ENCODE assay signal across 27 mouse cellular contexts in genomic region chr2:97581132-97581531, GRCm38 (mm10).
DNase-seq lines count a peak whose midpoint lies in the region; ATAC-seq and TF ChIP-seq lines count a peak whose summit lies in the region.
"Had no signal": no experiment of that assay in that cellular context is flagged by ENCODE, and none has a peak within 500 bp of the region (broad histone marks: within the 10 kb centered on the region; RNA-seq: fewer than 3 reads in every experiment).

No protein-coding gene starts in this region.

- H3K9me3 ChIP-seq in embryonic facial prominence, embryonic 14.5 days (ENCODE audit: control insufficient read depth, low read length) = no peaks in the 10 kb centered on the region
- no peaks in the 10 kb centered on the region for H3K9me3 ChIP-seq in embryonic facial prominence, embryonic 10.5 days
- H3K9me3 ChIP-seq: embryonic facial prominence, embryonic 12.5 days; forebrain, embryonic 12.5 days; G1E; heart, embryonic 12.5 days; heart, embryonic 15.5 days; intestine, embryonic 15.5 days had no signal

- no peak overlapping the region for H3K9ac ChIP-seq in embryonic facial prominence, embryonic 14.5 days (ENCODE audit: low read depth, low read length)
- H3K9ac ChIP-seq: embryonic facial prominence, embryonic 12.5 days; forebrain, embryonic 12.5 days; heart, embryonic 12.5 days; heart, embryonic 15.5 days; intestine, embryonic 15.5 days had no signal

- H3K4me1 ChIP-seq in embryonic facial prominence, embryonic 14.5 days (ENCODE audit: control insufficient read depth, insufficient read depth, low read length) = no peaks in the 10 kb centered on the region
- H3K4me1 ChIP-seq in embryonic facial prominence, embryonic 10.5 days = no peaks in the 10 kb centered on the region
- H3K4me1 ChIP-seq: embryonic facial prominence, embryonic 12.5 days; forebrain, embryonic 12.5 days; heart, embryonic 12.5 days; heart, embryonic 15.5 days; intestine, embryonic 15.5 days had no signal

- ATAC-seq in embryonic facial prominence, embryonic 14.5 days (ENCODE audit: low read depth) = no peak
- ATAC-seq: forebrain, embryonic 16.5 days; hindbrain, embryonic 16.5 days; intestine, embryonic 15.5 days had no signal

- peak; percentile 5 for DNase-seq in embryonic facial prominence, embryonic 14.5 days (ENCODE audit: low spot score)
- no peak for DNase-seq in embryonic facial prominence, embryonic 10.5 days (ENCODE audit: low spot score)
- DNase-seq in layer of hippocampus, adult 2 months (ENCODE audit: low spot score in 2 of 2) = peak in 1 of 2 experiments; percentile 13
- DNase-seq in layer of hippocampus, adult 9-11 months = no peak
- peak; percentile 70 for DNase-seq in Muller cell, postnatal 12 days (ENCODE audit: inconsistent ontology term)
- peak; percentile 46 for DNase-seq in retina, embryonic 14.5 days (ENCODE audit: low spot score)
- DNase-seq in heart, postnatal 10 days = no peak
- DNase-seq in thymus, postnatal 4 days = no peak
- DNase-seq: adrenal gland, adult 2 months; adrenal gland, postnatal 14 days; cerebellum, adult 11-12 months; cerebellum, adult 8-10 months; cerebellum, postnatal 10 days; gastrocnemius, postnatal 25 days; heart, adult 18-20 months; heart, postnatal 14 days; heart, postnatal 4 days had no signal

- intact Hi-C loops in heart, postnatal 10 days (cut with DNase I) = no loop called here

- no peak overlapping the region for H3K4me2 ChIP-seq in embryonic facial prominence, embryonic 14.5 days (ENCODE audit: low read depth, low read length)
- H3K4me2 ChIP-seq: embryonic facial prominence, embryonic 12.5 days; forebrain, embryonic 12.5 days; heart, embryonic 12.5 days; heart, embryonic 15.5 days; intestine, embryonic 15.5 days had no signal

- 72% methylated on average over 2 of the region's 2 CpGs for WGBS in embryonic facial prominence, embryonic 14.5 days
- 81% methylated on average over 2 of the region's 2 CpGs for WGBS in embryonic facial prominence, embryonic 10.5 days

- no peaks in the 10 kb centered on the region for H3K27me3 ChIP-seq in embryonic facial prominence, embryonic 14.5 days (replicated peaks; ENCODE audit: control insufficient read depth, insufficient read depth, low read length)
- no peaks in the 10 kb centered on the region for H3K27me3 ChIP-seq in embryonic facial prominence, embryonic 10.5 days (replicated peaks; ENCODE audit: low read depth, poor library complexity, severe bottlenecking)
- H3K27me3 ChIP-seq: CH12.LX; embryonic facial prominence, embryonic 12.5 days; forebrain, embryonic 12.5 days; heart, embryonic 12.5 days; heart, embryonic 15.5 days; intestine, embryonic 15.5 days had no signal

- no peaks in the 10 kb centered on the region for H3K36me3 ChIP-seq in embryonic facial prominence, embryonic 14.5 days (ENCODE audit: control insufficient read depth, insufficient read depth, low read length)
- H3K36me3 ChIP-seq in embryonic facial prominence, embryonic 10.5 days (replicated peaks) = no peaks in the 10 kb centered on the region
- H3K36me3 ChIP-seq: embryonic facial prominence, embryonic 12.5 days; forebrain, embryonic 12.5 days; G1E; heart, embryonic 12.5 days; heart, embryonic 15.5 days; intestine, embryonic 15.5 days had no signal

- no peak overlapping the region for H3K27ac ChIP-seq in embryonic facial prominence, embryonic 14.5 days (replicated peaks; ENCODE audit: low read depth, low read length)
- no peak overlapping the region for H3K27ac ChIP-seq in embryonic facial prominence, embryonic 10.5 days (replicated peaks)
- H3K27ac ChIP-seq in layer of hippocampus, adult 2 months = peak overlapping the region; percentile 8; the same call in 1 of the 2 replicates
- H3K27ac ChIP-seq: embryonic facial prominence, embryonic 12.5 days; forebrain, embryonic 12.5 days; heart, embryonic 15.5 days; intestine, embryonic 15.5 days had no signal

- no peak for TF ChIP-seq CTCF in layer of hippocampus, adult 2 months (conservative IDR thresholded peaks at IDR 0.05)

- no peak overlapping the region for H3K4me3 ChIP-seq in embryonic facial prominence, embryonic 14.5 days (ENCODE audit: low read depth, low read length)
- no peak overlapping the region for H3K4me3 ChIP-seq in embryonic facial prominence, embryonic 10.5 days
- no peak overlapping the region for H3K4me3 ChIP-seq in layer of hippocampus, adult 2 months
- H3K4me3 ChIP-seq: embryonic facial prominence, embryonic 12.5 days; erythroblast, embryonic 14.5 days; forebrain, embryonic 12.5 days; heart, embryonic 12.5 days; heart, embryonic 15.5 days; intestine, embryonic 15.5 days had no signal

Comparison
In these comparisons a context has a peak if more than half of its experiments do, and no peak if none do; other contexts are left out.
1. DNase-seq: peak in embryonic facial prominence, embryonic 14.5 days (single experiment), Muller cell, postnatal 12 days (single experiment) and retina, embryonic 14.5 days (single experiment); none in embryonic facial prominence, embryonic 10.5 days (single experiment), layer of hippocampus, adult 9-11 months (single experiment), heart, postnatal 10 days (0 of 2) and thymus, postnatal 4 days (single experiment).